Mouse (Mus musculus): ENCODE results near the gene Camk1. TPM values are rescaled to one million over a fixed set of nuclear protein-coding genes. Genes with fewer than 3 reads are reported as not detected.

Camk1 gene
- polyA plus RNA-seq, 1 experiment from 2014 or later = 107 TPM

DNA sequence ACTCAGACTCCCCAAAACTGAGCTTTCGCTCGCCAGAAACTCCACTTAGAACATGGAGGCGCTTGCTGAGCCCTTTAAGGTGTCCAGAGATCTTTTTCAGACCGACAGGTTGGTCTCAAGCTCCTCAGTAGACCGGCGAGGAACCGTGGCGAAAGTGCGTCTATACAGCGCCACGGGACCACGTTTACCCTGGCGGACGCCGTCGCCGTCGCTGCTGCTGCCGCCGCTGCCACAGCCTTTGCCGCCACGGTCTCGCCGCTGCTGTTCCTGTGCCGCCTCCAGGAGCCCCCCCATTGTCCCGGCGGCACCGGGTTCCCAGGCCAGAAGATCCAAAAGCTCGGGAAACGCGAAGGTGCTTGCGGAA, 36.8 kb downstream of the Camk1 start, which contains the start of gene Brpf1:
Gene Brpf1, plus strand, starts transcription at position 152 of the 364 bp plus-strand sequence.
- H3K4me3 ChIP-seq (ENCODE audit: low read depth, low read length) = peak within 1 kb of the TSS; percentile 99
- peak; percentile 36; the same call in 1 of the 2 replicates for ATAC-seq (ENCODE audit: insufficient number of reproducible peaks, insufficient read depth, low FRiP score, low read depth)
- H3K27me3 ChIP-seq (ENCODE audit: control insufficient read depth, insufficient read depth, low read length) = no peaks in the 10 kb centered on the region
- no peaks in the 10 kb centered on the region for H3K9me3 ChIP-seq (ENCODE audit: control insufficient read depth, low read depth, low read length)
- H3K9ac ChIP-seq (replicated peaks; ENCODE audit: low read depth, low read length) = peak within 1 kb of the TSS; percentile 97
- peak within 1 kb of the TSS; percentile 97 for H3K27ac ChIP-seq (ENCODE audit: low read length)
- H3K4me2 ChIP-seq (replicated peaks; ENCODE audit: low read depth, low read length) = peak within 1 kb of the TSS; percentile 96
- H3K4me1 ChIP-seq (ENCODE audit: control insufficient read depth, insufficient read depth, low read length) = peaks cover 6% of the 10 kb centered on the region
- 0% methylated on average over 32 of the region's 32 CpGs for WGBS
- H3K36me3 ChIP-seq (ENCODE audit: control insufficient read depth, insufficient read depth, low read length) = peaks cover 17% of the 10 kb centered on the region

DNA sequence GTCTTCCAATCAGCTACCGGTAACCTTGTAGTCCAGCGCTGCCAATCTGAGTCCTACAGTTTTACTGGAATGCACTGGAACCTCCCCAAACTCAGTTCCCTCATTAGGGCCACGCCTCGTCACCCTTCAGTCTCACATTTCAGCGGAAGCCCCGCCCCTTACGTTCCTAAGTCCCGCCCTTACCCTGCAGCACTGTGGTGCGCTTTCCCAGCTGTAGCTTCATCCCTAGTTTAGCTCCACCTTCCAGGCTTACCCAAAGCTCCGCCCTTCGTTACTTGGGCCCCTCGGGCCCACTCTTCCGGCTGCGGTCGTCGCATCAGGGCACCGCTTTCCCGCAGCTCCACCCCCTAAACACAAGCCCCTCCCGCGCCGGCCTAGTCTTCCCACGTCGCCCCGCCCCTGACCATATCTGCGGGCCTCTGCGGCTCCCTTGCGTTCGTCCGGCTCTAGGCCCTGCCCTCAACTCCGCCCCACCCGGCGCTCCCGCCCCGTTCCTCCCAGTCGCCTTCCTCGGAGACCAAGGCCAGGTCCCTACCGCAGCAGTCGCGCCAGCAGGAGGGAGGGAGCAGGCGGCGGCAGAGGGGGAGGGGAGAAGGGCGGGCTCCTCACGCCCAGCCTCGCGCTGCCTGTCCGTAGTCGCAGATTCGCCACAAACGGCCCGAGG, 37.3 kb downstream of the Camk1 start:
- Histone ChIP-seq H3K27me3 (ENCODE audit: control insufficient read depth, insufficient read depth, low read length) (no peaks in the 10 kb centered on the region), H3K9me3 (ENCODE audit: control insufficient read depth, low read depth, low read length) (no peaks in the 10 kb centered on the region), H3K4me3 (ENCODE audit: low read depth, low read length) (peak overlapping the region; percentile 99), H3K4me2 (replicated peaks; ENCODE audit: low read depth, low read length) (peak overlapping the region; percentile 96), H3K27ac (ENCODE audit: low read length) (peak overlapping the region; percentile 97), H3K9ac (replicated peaks; ENCODE audit: low read depth, low read length) (peak overlapping the region; percentile 97), H3K36me3 (ENCODE audit: control insufficient read depth, insufficient read depth, low read length) (peaks cover 16% of the 10 kb centered on the region), H3K4me1 (ENCODE audit: control insufficient read depth, insufficient read depth, low read length) (peaks cover 6% of the 10 kb centered on the region)
- ATAC-seq (ENCODE audit: insufficient number of reproducible peaks, insufficient read depth, low FRiP score, low read depth) = peak; percentile 98
- WGBS = under 1% methylated on average over 49 of the region's 50 CpGs

DNA sequence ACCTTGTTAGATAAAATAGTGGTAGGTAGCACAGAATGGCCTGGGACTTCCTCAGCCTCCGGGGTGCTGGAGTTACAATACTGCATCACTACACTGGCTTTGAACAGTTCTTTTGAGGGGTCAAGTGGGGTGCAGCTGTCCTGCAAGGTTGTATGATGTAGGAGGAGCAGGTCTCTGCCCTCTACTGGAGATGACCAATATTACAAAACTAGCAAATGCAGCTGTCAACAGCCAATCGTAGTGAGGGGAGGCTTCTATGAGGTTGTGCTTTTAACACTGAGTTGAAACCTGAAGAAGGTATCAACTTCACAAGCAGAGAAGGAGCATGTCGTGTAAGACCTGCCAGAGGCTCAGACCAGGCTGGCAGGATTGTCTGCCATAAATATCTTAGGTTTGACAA, 41.5 kb downstream of the Camk1 start:
- H3K9me3 ChIP-seq (ENCODE audit: control insufficient read depth, low read depth, low read length) = no peaks in the 10 kb centered on the region
- H3K4me2 ChIP-seq (replicated peaks; ENCODE audit: low read depth, low read length) = no peak overlapping the region
- ATAC-seq (ENCODE audit: insufficient number of reproducible peaks, insufficient read depth, low FRiP score, low read depth) = no peak
- no peak overlapping the region for H3K4me3 ChIP-seq (ENCODE audit: low read depth, low read length)
- no peaks in the 10 kb centered on the region for H3K27me3 ChIP-seq (ENCODE audit: control insufficient read depth, insufficient read depth, low read length)
- no peaks in the 10 kb centered on the region for H3K4me1 ChIP-seq (ENCODE audit: control insufficient read depth, insufficient read depth, low read length)
- no peaks in the 10 kb centered on the region for H3K36me3 ChIP-seq (ENCODE audit: control insufficient read depth, insufficient read depth, low read length)
- 14% methylated on average over 3 of the region's 3 CpGs for WGBS
- no peak overlapping the region for H3K27ac ChIP-seq (ENCODE audit: low read length)
- H3K9ac ChIP-seq (replicated peaks; ENCODE audit: low read depth, low read length) = no peak overlapping the region

DNA sequence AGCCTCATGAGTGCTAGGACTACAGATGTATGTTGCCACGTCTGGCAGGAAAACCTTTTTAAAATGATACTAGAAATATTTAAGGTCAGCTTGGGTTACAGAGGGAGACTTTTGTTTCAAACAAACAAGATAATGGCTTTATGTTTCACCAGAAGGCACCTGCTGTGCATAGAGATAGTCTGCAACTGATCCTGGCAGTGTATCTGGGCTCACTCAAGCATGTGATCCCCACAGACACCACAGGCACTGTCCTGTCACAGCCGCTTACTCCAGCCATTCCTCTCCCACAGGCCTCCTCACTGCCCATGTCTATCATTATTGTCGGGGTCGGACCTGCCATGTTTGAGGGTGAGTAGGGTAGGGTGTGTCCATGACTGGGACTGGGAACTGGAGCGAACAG, 42.4 kb downstream of the Camk1 start:
- WGBS = 83% methylated on average over 5 of the region's 5 CpGs
- no peak overlapping the region for H3K27ac ChIP-seq (ENCODE audit: low read length)
- ATAC-seq (ENCODE audit: insufficient number of reproducible peaks, insufficient read depth, low FRiP score, low read depth) = no peak
- H3K4me1 ChIP-seq (ENCODE audit: control insufficient read depth, insufficient read depth, low read length) = no peaks in the 10 kb centered on the region
- no peak overlapping the region for H3K9ac ChIP-seq (replicated peaks; ENCODE audit: low read depth, low read length)
- no peaks in the 10 kb centered on the region for H3K36me3 ChIP-seq (ENCODE audit: control insufficient read depth, insufficient read depth, low read length)
- H3K4me3 ChIP-seq (ENCODE audit: low read depth, low read length) = no peak overlapping the region
- no peak overlapping the region for H3K4me2 ChIP-seq (replicated peaks; ENCODE audit: low read depth, low read length)
- H3K9me3 ChIP-seq (ENCODE audit: control insufficient read depth, low read depth, low read length) = no peaks in the 10 kb centered on the region
- H3K27me3 ChIP-seq (ENCODE audit: control insufficient read depth, insufficient read depth, low read length) = no peaks in the 10 kb centered on the region

DNA sequence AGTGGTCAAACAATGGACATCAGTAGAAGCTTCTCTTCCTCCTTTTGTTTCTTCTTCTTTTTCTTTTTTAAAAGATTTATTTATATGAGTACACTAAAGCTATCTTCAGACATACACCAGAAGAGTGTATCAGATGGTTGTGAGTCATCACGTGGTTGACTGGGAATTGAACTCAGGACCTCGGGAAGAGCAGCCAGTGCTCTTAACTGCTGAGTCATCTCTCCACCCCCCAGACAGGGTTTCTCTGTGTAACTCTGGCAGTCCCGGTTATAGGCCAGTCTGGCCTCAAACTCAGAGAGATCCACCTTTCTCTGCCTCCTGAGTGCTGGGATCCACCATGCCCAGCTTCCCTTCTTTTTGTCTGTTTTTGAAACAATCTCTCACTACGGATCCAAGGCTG, 47.1 kb downstream of the Camk1 start:
- 64% methylated on average over 4 of the region's 4 CpGs for WGBS
- H3K36me3 ChIP-seq (ENCODE audit: control insufficient read depth, insufficient read depth, low read length) = no peaks in the 10 kb centered on the region

DNA sequence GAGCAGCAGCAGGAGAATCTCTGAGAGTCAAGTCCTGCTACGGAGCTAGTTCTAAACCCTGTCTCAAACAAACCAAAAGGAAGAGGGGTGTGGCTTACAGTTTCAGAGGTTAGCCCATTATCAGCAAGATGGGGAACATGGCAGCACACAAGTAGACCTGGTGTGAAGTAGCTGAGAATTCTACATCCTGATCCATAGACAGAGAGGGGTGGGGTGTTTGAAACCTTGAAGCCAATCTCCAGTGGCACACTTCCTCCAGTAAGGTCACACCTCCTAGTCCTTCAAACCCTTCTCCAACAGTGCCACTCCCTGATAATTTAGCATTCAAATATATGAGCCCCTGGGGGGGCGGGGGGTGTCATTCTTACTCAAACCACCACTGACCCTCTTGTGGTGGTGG, 47.7 kb downstream of the Camk1 start:
- Histone ChIP-seq H3K36me3 (ENCODE audit: control insufficient read depth, insufficient read depth, low read length) (no peaks in the 10 kb centered on the region), H3K4me3 (ENCODE audit: low read depth, low read length) (no peak overlapping the region), H3K27me3 (ENCODE audit: control insufficient read depth, insufficient read depth, low read length) (no peaks in the 10 kb centered on the region), H3K4me2 (replicated peaks; ENCODE audit: low read depth, low read length) (no peak overlapping the region), H3K4me1 (ENCODE audit: control insufficient read depth, insufficient read depth, low read length) (no peaks in the 10 kb centered on the region), H3K27ac (ENCODE audit: low read length) (no peak overlapping the region), H3K9me3 (ENCODE audit: control insufficient read depth, low read depth, low read length) (no peaks in the 10 kb centered on the region), H3K9ac (replicated peaks; ENCODE audit: low read depth, low read length) (no peak overlapping the region)
- ATAC-seq (ENCODE audit: insufficient number of reproducible peaks, insufficient read depth, low FRiP score, low read depth) = no peak
- WGBS = 74% methylated on average over 2 of the region's 2 CpGs

More for the DNA sequence above, 47.1 kb downstream of the Camk1 start:
- ATAC-seq (ENCODE audit: insufficient number of reproducible peaks, insufficient read depth, low FRiP score, low read depth) = no peak
- no peaks in the 10 kb centered on the region for H3K9me3 ChIP-seq (ENCODE audit: control insufficient read depth, low read depth, low read length)
- H3K4me3 ChIP-seq (ENCODE audit: low read depth, low read length) = no peak overlapping the region
- H3K9ac ChIP-seq (replicated peaks; ENCODE audit: low read depth, low read length) = no peak overlapping the region
- no peaks in the 10 kb centered on the region for H3K27me3 ChIP-seq (ENCODE audit: control insufficient read depth, insufficient read depth, low read length)
- no peak overlapping the region for H3K27ac ChIP-seq (ENCODE audit: low read length)
- no peaks in the 10 kb centered on the region for H3K4me1 ChIP-seq (ENCODE audit: control insufficient read depth, insufficient read depth, low read length)
- H3K4me2 ChIP-seq (replicated peaks; ENCODE audit: low read depth, low read length) = no peak overlapping the region

DNA sequence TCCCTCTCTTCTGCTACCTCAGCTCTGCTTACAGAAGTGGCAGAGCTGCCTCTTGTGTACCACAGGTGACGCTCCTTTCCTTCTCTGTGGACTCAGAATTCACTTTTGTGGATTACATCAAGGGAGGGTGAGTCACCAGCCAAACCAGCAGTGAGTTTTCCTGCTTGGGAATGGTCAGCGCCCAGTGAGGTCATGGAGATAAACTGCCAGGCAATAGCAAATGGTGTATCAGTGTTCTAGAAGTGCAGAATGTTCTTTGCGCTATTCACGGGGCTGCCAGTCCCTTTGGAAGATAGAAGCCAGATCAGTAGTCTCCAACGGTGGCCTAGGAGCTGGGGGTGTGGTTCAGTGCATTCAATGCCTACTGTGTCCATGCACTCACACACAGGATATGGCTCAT, 50.8 kb downstream of the Camk1 start:
- no peak for ATAC-seq (ENCODE audit: insufficient number of reproducible peaks, insufficient read depth, low FRiP score, low read depth)
- Histone ChIP-seq H3K4me2 (replicated peaks; ENCODE audit: low read depth, low read length) (no peak overlapping the region), H3K36me3 (ENCODE audit: control insufficient read depth, insufficient read depth, low read length) (no peaks in the 10 kb centered on the region), H3K27me3 (ENCODE audit: control insufficient read depth, insufficient read depth, low read length) (no peaks in the 10 kb centered on the region), H3K9ac (replicated peaks; ENCODE audit: low read depth, low read length) (no peak overlapping the region), H3K27ac (ENCODE audit: low read length) (no peak overlapping the region), H3K9me3 (ENCODE audit: control insufficient read depth, low read depth, low read length) (no peaks in the 10 kb centered on the region), H3K4me1 (ENCODE audit: control insufficient read depth, insufficient read depth, low read length) (no peaks in the 10 kb centered on the region), H3K4me3 (ENCODE audit: low read depth, low read length) (no peak overlapping the region)
- 70% methylated on average over 5 of the region's 5 CpGs for WGBS

DNA sequence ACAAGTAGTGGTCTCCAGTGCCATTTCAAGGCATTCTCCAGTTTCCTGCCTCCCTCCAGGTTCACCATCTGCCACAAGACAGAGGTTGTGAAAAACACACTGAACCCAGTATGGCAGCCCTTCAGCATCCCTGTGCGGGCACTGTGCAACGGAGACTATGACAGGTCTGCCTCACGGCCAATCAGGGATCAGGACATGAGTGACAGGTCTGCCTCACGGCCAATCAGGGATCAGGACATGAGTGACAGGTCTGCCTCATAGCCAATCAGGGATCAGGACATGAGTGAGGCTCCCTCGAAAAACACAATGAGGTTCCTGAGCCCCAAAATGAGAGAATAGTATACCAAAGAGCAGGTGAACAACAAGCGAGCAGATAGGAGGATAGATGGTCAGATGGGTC, 53.4 kb downstream of the Camk1 start:
- Histone ChIP-seq H3K36me3 (ENCODE audit: control insufficient read depth, insufficient read depth, low read length) (no peaks in the 10 kb centered on the region), H3K27me3 (ENCODE audit: control insufficient read depth, insufficient read depth, low read length) (no peaks in the 10 kb centered on the region), H3K4me1 (ENCODE audit: control insufficient read depth, insufficient read depth, low read length) (no peaks in the 10 kb centered on the region), H3K9ac (replicated peaks; ENCODE audit: low read depth, low read length) (no peak overlapping the region), H3K9me3 (ENCODE audit: control insufficient read depth, low read depth, low read length) (no peaks in the 10 kb centered on the region), H3K4me3 (ENCODE audit: low read depth, low read length) (no peak overlapping the region), H3K27ac (ENCODE audit: low read length) (no peak overlapping the region), H3K4me2 (replicated peaks; ENCODE audit: low read depth, low read length) (no peak overlapping the region)
- no peak for ATAC-seq (ENCODE audit: insufficient number of reproducible peaks, insufficient read depth, low FRiP score, low read depth)
- WGBS = 62% methylated on average over 6 of the region's 6 CpGs

DNA sequence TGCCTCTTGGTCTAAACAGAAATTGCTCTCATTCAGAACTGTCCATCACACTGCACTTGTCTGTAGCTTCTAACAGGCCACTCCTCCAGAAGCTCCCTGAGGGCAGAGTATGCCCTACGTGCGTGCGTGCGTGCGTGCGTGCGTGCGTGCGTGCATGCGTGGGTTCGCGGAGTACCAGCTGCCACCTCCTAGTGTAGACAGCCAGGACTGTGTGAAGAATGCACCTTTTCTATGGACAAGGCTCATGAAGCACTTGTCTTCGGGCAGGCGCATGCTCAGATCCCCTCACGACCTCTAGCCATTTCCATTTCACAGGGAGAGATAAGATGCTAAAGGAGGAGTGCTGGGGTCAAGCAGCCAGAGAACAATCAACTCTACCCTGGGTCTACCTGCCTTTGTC, 54.4 kb downstream of the Camk1 start:
- H3K4me2 ChIP-seq (replicated peaks; ENCODE audit: low read depth, low read length) = no peak overlapping the region
- no peak overlapping the region for H3K4me3 ChIP-seq (ENCODE audit: low read depth, low read length)
- H3K9me3 ChIP-seq (ENCODE audit: control insufficient read depth, low read depth, low read length) = no peaks in the 10 kb centered on the region
- no peaks in the 10 kb centered on the region for H3K36me3 ChIP-seq (ENCODE audit: control insufficient read depth, insufficient read depth, low read length)
- no peak overlapping the region for H3K9ac ChIP-seq (replicated peaks; ENCODE audit: low read depth, low read length)
- H3K4me1 ChIP-seq (ENCODE audit: control insufficient read depth, insufficient read depth, low read length) = no peaks in the 10 kb centered on the region
- WGBS = 86% methylated on average over 15 of the region's 15 CpGs
- H3K27me3 ChIP-seq (ENCODE audit: control insufficient read depth, insufficient read depth, low read length) = no peaks in the 10 kb centered on the region
- no peak for ATAC-seq (ENCODE audit: insufficient number of reproducible peaks, insufficient read depth, low FRiP score, low read depth)
- no peak overlapping the region for H3K27ac ChIP-seq (ENCODE audit: low read length)

All from stomach, embryonic 14.5 days (tissue).